Mouse (Mus musculus) hindbrain, postnatal 0 days (tissue): ENCODE data around the gene Klf2. TPM values are rescaled to one million over a fixed set of nuclear protein-coding genes. Genes with fewer than 3 reads are reported as not detected.

ENCODE experiments used
- ATAC-seq: fragments of 200-750 bp; cut with Nextera tagmentation; 2 replicates; pipeline ENCODE4 v1.8.0; 2017; ENCODE audit warnings: mild to moderate bottlenecking, moderate TSS enrichment, moderate library complexity
- DNase-seq: peaks from one replicate; pipeline ENCODE4 v3.0.0-alpha.2; 2015; ENCODE audit warnings: low spot score
- H3K27ac ChIP-seq: fragments of 300-500 bp; sonication (generic); 2 replicates; pipeline ENCODE4 v1.5.1; 2014; ENCODE audit warnings: mild to moderate bottlenecking
- H3K27me3 ChIP-seq: fragments of 300-500 bp; sonication (generic); 2 replicates; pipeline ENCODE4 v1.6.1; 2014; ENCODE audit warnings: low read length, mixed read lengths; ENCODE audit not compliant: insufficient read depth
- H3K36me3 ChIP-seq: fragments of 300-500 bp; sonication (generic); 2 replicates; pipeline ENCODE4 v1.6.1; 2014; ENCODE audit warnings: low read length, mixed read lengths; ENCODE audit not compliant: insufficient read depth
- H3K4me1 ChIP-seq: fragments of 300-500 bp; sonication (generic); 2 replicates; pipeline ENCODE4 v1.6.1; 2014; ENCODE audit warnings: antibody characterized with exemption, low read length, mixed read lengths; ENCODE audit not compliant: insufficient read depth
- H3K4me2 ChIP-seq: fragments of 300-500 bp; sonication (generic); 2 replicates; pipeline ENCODE4 v1.6.1; 2014; ENCODE audit warnings: low read depth, mild to moderate bottlenecking, low read length, moderate library complexity, mixed read lengths
- H3K4me3 ChIP-seq: fragments of 300-500 bp; sonication (generic); 2 replicates; pipeline ENCODE4 v1.5.1; 2014; ENCODE audit warnings: low read length
- H3K9ac ChIP-seq: fragments of 300-500 bp; sonication (generic); replicated peaks from 2 replicates; pipeline ENCODE4 v1.6.1; 2014; ENCODE audit warnings: mild to moderate bottlenecking, low read length, moderate library complexity, mixed read lengths
- H3K9me3 ChIP-seq: fragments of 300-500 bp; sonication (generic); 2 replicates; pipeline ENCODE4 v1.6.1; 2016; ENCODE audit warnings: low read length, mixed read lengths
- CTCF ChIP-seq: IDR thresholded peaks from 2 replicates; pipeline ENCODE4 v1.5.1; 2016; ENCODE audit warnings: antibody characterized with exemption, control low read depth, low read depth
- WGBS: fragments of 180-500 bp; shearing (Covaris S2); extraction: QIAGEN DNeasy Blood & Tissue Kit; methylation state at CpG from one replicate; pipeline ENCODE4 v1.1.7; 2014; 5-methylcytosine and 5-hydroxymethylcytosine counted together
- polyA plus RNA-seq: library from polyadenylated mRNA; unstranded; fragments of >200 nt; fragmentation: Nextera tagmentation; extraction: Ambion mirVana; gene quantifications from 2 replicates; pipeline ENCODE4 v1.2.1, GENCODE M21; 2015
- total RNA-seq: library from RNA; depleted of rRNA; stranded (reverse); fragments of >200 nt; gene quantifications from 2 replicates; pipeline ENCODE4 v1.2.3, GENCODE M21; 2014

The Klf2 gene
- total and polyA plus RNA-seq, 2 experiments from 2014 or later = 8.2 to 9.9 TPM

DNA sequence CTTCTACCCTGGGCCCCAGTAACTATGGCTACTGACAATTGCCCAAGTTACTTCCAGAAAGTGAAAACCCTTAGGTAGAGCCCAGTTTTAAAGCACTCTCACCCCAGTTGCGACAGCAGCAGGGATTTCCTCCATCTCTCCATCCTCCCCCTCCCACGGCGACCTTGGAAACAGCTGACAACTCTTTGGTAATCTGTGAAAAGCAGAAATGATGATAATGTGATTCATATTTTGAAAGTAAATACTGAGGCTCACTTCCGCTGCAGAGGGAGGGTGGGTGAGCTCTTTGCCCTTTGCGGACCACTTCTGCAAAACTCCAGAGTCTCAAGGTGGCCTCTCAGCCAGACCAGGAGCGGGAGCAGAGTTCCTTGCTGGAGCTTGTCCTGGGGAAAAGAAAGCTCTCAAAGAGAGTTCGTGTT, 3.6 kb downstream of the Klf2 start:
- WGBS = 74% methylated on average over 7 of the region's 7 CpGs
- Histone ChIP-seq H3K9ac (no peak overlapping the region), H3K4me2 (no peak overlapping the region), H3K36me3 (no peaks in the 10 kb centered on the region), H3K4me3 (no peak overlapping the region), H3K27me3 (peaks cover 20% of the 10 kb centered on the region), H3K9me3 (no peaks in the 10 kb centered on the region), H3K4me1 (no peaks in the 10 kb centered on the region), H3K27ac (no peak overlapping the region)
- TF ChIP-seq CTCF = no peak
- DNase-seq = no peak
- no peak for ATAC-seq

DNA sequence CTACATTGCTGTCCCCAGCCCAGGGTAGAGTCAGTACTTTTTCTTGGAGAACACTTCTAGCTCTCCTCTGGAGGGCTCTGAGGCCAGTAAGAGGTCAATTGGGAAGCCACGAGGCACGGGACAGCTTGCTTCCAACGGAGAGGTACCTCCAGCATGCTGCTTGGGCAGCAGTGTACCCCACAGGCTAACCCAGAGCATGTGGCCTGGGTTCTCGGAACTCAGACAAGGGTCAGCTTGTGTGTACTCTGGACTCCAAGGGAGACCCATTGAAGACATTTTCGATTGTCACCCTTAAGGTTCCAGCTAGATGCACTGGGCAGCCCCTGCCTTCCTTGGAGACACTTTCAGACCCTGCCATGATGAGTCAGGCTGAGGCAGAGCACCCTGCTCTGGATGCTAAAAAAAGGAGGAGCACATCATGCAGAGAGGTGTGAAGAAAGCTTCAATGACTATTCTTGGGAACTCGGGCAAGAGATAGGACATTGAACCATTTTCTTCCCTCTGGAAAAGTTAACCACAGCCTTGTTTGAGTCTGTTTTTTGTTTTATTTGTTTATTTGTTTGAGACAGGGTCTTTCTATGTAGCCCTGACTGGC, 4.4 kb downstream of the Klf2 start:
- Histone ChIP-seq H3K9ac (no peak overlapping the region), H3K27ac (no peak overlapping the region), H3K27me3 (peaks cover 20% of the 10 kb centered on the region), H3K9me3 (no peaks in the 10 kb centered on the region), H3K4me3 (no peak overlapping the region), H3K4me1 (no peaks in the 10 kb centered on the region), H3K36me3 (no peaks in the 10 kb centered on the region), H3K4me2 (no peak overlapping the region)
- ATAC-seq (no peak), DNase-seq (no peak)
- 66% methylated on average over 6 of the region's 6 CpGs for WGBS
- no peak for TF ChIP-seq CTCF

- DNase-seq (no peak), ATAC-seq (no peak)
- Histone ChIP-seq H3K36me3 (no peaks in the 10 kb centered on the region), H3K4me3 (no peak overlapping the region), H3K9me3 (no peaks in the 10 kb centered on the region), H3K27ac (no peak overlapping the region), H3K4me2 (no peak overlapping the region), H3K9ac (no peak overlapping the region), H3K27me3 (peaks cover 17% of the 10 kb centered on the region), H3K4me1 (no peaks in the 10 kb centered on the region)
- TF ChIP-seq CTCF = no peak
- WGBS = 83% methylated on average over 10 of the region's 10 CpGs
These were observed 5.3 kb downstream of the Klf2 start for GRCm38 (mm10) chr8:72324036-72324706.

DNA sequence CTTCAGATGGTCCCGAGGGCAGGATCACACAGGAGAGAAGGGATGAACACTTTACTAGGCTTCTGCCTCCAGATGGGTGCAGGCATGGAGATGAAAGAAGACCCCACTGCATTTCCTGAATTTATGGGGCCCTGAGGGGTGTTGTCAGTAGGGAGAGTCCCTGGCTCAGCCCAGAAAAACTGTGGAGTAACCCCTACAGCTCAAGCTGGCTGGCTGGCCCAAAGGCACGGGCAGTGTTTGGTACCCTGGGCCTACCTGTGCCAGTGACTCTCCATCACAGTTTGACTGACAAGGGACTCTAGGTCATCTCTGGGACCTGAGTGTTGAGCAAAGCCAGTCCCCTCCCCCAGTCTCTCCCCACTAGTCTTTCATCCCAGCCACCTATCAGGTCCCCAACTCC, 5.9 kb downstream of the Klf2 start:
- Histone ChIP-seq H3K9ac (no peak overlapping the region), H3K4me1 (no peaks in the 10 kb centered on the region), H3K27ac (no peak overlapping the region), H3K4me3 (no peak overlapping the region), H3K27me3 (peaks cover 12% of the 10 kb centered on the region), H3K36me3 (no peaks in the 10 kb centered on the region), H3K9me3 (no peaks in the 10 kb centered on the region), H3K4me2 (no peak overlapping the region)
- DNase-seq (no peak), ATAC-seq (no peak)
- WGBS = 73% methylated on average over 2 of the region's 2 CpGs
- no peak for TF ChIP-seq CTCF

DNA sequence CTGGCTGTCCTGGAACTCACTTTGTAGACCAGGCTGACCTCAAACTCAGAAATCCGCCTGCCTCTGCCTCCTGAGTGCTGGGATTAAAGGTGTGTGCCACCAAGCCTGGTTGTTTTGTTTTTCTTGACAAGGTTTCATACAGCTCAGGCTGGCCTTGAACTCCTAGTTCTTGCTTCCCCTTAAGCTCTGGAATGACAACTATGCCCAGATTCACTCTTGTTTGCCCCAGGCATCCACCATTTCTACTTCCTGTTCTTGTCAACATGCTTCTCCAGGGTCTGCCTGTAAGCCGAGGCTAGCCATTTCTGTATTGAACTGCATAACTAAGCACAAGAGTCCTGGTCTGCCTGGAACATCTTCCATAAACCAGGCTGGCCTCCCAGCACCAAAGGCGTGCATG, 10.3 kb downstream of the Klf2 start:
- no peak overlapping the region for H3K27ac ChIP-seq
- WGBS = 87% methylated on average over 3 of the region's 3 CpGs
- H3K9me3 ChIP-seq = no peaks in the 10 kb centered on the region
- ATAC-seq (no peak), DNase-seq (no peak)
- no peak overlapping the region for H3K4me3 ChIP-seq
- no peaks in the 10 kb centered on the region for H3K27me3 ChIP-seq
- H3K9ac ChIP-seq = no peak overlapping the region
- H3K4me2 ChIP-seq = no peak overlapping the region
- H3K36me3 ChIP-seq = no peaks in the 10 kb centered on the region
- TF ChIP-seq CTCF = no peak
- no peaks in the 10 kb centered on the region for H3K4me1 ChIP-seq

DNA sequence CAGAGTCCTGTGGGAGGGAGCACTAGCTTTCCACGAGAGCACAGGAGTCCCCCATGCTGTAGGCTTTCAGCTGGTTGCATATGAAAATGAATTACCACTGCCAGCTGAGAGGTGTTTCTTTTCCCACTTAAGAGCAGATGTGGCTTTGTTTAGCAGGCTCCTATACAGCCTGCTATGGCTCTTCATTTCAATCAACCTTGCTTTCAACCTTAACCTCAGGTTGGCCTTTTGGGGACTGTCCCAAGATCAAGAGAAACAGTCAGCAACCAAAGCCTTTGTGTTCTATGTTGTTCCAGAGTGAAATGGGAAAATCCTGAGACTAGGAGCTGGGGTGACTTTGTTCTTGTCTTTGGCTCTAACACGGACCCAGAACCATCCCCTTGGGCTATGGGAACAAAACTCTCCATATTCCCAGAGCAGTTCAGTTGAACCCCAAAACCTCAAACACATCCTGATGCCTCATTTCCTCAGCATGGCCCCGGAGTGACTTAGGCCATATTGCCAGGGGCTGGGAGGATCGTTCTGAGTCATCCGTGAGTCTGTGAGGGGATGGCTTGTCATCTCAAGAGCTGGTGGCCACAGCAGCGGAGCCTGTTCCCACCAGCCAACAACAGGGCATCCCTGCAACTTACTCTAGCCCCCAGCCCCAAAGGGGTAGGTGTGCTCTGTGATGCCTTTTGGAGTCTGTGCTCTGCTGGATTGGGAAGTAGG, 12.1 kb downstream of the Klf2 start:
- 89% methylated on average over 6 of the region's 6 CpGs for WGBS
- Histone ChIP-seq H3K27ac (no peak overlapping the region), H3K9ac (no peak overlapping the region), H3K36me3 (no peaks in the 10 kb centered on the region; the same call in 1 of the 2 replicates), H3K27me3 (no peaks in the 10 kb centered on the region), H3K4me3 (no peak overlapping the region), H3K4me2 (no peak overlapping the region), H3K9me3 (no peaks in the 10 kb centered on the region), H3K4me1 (no peaks in the 10 kb centered on the region)
- DNase-seq = no peak
- no peak for ATAC-seq
- no peak for TF ChIP-seq CTCF

DNA sequence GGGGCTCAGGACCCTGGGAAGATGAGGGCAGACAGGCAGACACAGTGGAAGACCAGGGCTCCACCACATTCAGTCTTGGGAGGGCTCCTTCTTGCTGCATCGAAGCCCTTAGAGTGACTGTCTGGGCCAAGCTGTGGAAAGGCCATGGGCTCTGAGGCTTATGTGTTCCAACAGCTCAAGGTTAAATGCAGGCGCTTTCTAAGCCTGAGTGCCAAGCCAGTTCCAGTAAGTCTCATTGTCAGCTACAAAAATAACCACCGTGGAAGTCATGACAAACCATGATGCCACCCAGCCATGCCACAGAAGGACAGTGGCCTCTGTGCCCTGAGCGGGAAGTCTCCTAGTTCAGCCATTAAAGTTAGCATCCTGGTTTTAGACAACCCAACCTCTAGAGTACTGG, 12.8 kb downstream of the Klf2 start:
- Histone ChIP-seq H3K4me2 (no peak overlapping the region), H3K27me3 (no peaks in the 10 kb centered on the region), H3K27ac (no peak overlapping the region), H3K4me1 (no peaks in the 10 kb centered on the region), H3K9me3 (no peaks in the 10 kb centered on the region), H3K4me3 (no peak overlapping the region), H3K9ac (no peak overlapping the region), H3K36me3 (no peaks in the 10 kb centered on the region; the same call in 1 of the 2 replicates)
- no peak for TF ChIP-seq CTCF
- WGBS = 87% methylated on average over 4 of the region's 4 CpGs
- ATAC-seq (no peak), DNase-seq (no peak)
